Mouse (Mus musculus) thymus, adult 2 months (tissue): ENCODE measurements around the gene Zswim1. TPM values are rescaled to one million over a fixed set of nuclear protein-coding genes. Genes with fewer than 3 reads are reported as not detected.

Experiments
- DNase-seq: peaks from one replicate; pipeline ENCODE4 v3.0.0; 2021
- H3K27ac ChIP-seq: fragments of 200-500 bp; 2 replicates; pipeline ENCODE4 v1.5.1; 2012; ENCODE audit warnings: low read length, control low read depth; ENCODE audit not compliant: control insufficient read depth, insufficient read depth
- H3K27me3 ChIP-seq: fragments of 200-500 bp; 2 replicates; pipeline ENCODE4 v1.6.1; 2012; ENCODE audit warnings: mild to moderate bottlenecking, low read length, moderate library complexity, mixed read lengths; ENCODE audit not compliant: control insufficient read depth, insufficient read depth
- H3K36me3 ChIP-seq: fragments of 200-500 bp; 2 replicates; pipeline ENCODE4 v1.6.1; 2012; ENCODE audit warnings: mild to moderate bottlenecking, low read length, moderate library complexity; ENCODE audit not compliant: control insufficient read depth, insufficient read depth
- H3K4me1 ChIP-seq: fragments of 200-500 bp; replicated peaks from 2 replicates; pipeline ENCODE4 v1.6.1; 2012; ENCODE audit warnings: low read length; ENCODE audit not compliant: control insufficient read depth, insufficient read depth
- H3K4me3 ChIP-seq: fragments of 200-500 bp; 2 replicates; pipeline ENCODE4 v1.5.1; 2012; ENCODE audit warnings: mild to moderate bottlenecking, low read length, control low read depth, moderate library complexity; ENCODE audit not compliant: control insufficient read depth, insufficient read depth
- CTCF ChIP-seq: fragments of 200-500 bp; IDR thresholded peaks from 2 replicates; pipeline ENCODE4 v1.5.1; 2012; ENCODE audit warnings: mild to moderate bottlenecking, control low read depth, low read length, moderate library complexity, borderline replicate concordance; ENCODE audit not compliant: control insufficient read depth, poor library complexity, insufficient read depth; ENCODE audit errors: extremely low read depth
- POLR2A ChIP-seq: fragments of 200-500 bp; IDR thresholded peaks from 2 replicates; pipeline ENCODE4 v1.6.1; 2012; ENCODE audit warnings: mild to moderate bottlenecking, low read length, control low read depth, moderate library complexity; ENCODE audit not compliant: control insufficient read depth, poor library complexity, insufficient read depth; ENCODE audit errors: extremely low read depth
- WGBS: fragments of 180-500 bp; shearing (Covaris S2); methylation state at CpG from one replicate; pipeline ENCODE4 v1.1.7; 2018; 5-methylcytosine and 5-hydroxymethylcytosine counted together
- polyA plus RNA-seq: library from polyadenylated mRNA; depleted of rRNA; stranded (reverse); fragments of >200 nt; gene quantifications from 2 replicates; pipeline ENCODE4 v1.2.3, GENCODE M21; 2012; rRNA removed

Gene Zswim1
- 9.5 and 11.5 TPM in 2 replicates for polyA plus RNA-seq

- Histone ChIP-seq H3K4me1 (0 out of 2 replicates have a peak, but pooled peaks cover 2% of the 10 kb centered on the region), H3K27me3 (no peaks in the 10 kb centered on the region), H3K4me3 (peak within 1 kb of the TSS; percentile 75), H3K27ac (no peak within 1 kb of the TSS), H3K36me3 (peaks cover 8% of the 10 kb centered on the region; the same call in 1 of the 2 replicates)
- TF ChIP-seq CTCF (peak; percentile 69), POLR2A (peak; percentile 77)
- WGBS: 1% methylated on average over 32 of the region's 32 CpGs
- peak; percentile 100 for DNase-seq
Measured at GRCm38 (mm10) chr2:164822636-164823165, at the start of gene Zswim1. Gene Zswim1, plus strand, starts transcription at chr2:164822686.

GRCm38 (mm10) chr2:164773229-164773988 is 49.1 kb upstream of the Zswim1 start:
- H3K36me3 ChIP-seq: peaks cover 7% of the 10 kb centered on the region; the same call in 1 of the 2 replicates
- H3K4me3 ChIP-seq: no peak overlapping the region
- H3K27ac ChIP-seq: no peak overlapping the region
- H3K4me1 ChIP-seq: peaks cover 21% of the 10 kb centered on the region
- WGBS: 91% methylated on average over 14 of the region's 14 CpGs
- TF ChIP-seq CTCF (no peak), POLR2A (no peak)
- no peak for DNase-seq
- H3K27me3 ChIP-seq: no peaks in the 10 kb centered on the region

- WGBS: 90% methylated on average over 5 of the region's 5 CpGs
- TF ChIP-seq POLR2A (no peak), CTCF (no peak)
- Histone ChIP-seq H3K36me3 (peaks cover 7% of the 10 kb centered on the region; the same call in 1 of the 2 replicates), H3K27me3 (no peaks in the 10 kb centered on the region), H3K27ac (no peak overlapping the region), H3K4me3 (no peak overlapping the region), H3K4me1 (peaks cover 21% of the 10 kb centered on the region)
- no peak for DNase-seq
Measured at GRCm38 (mm10) chr2:164773989-164774364, 48.5 kb upstream of the Zswim1 start.

- DNase-seq: no peak
- H3K36me3 ChIP-seq: peaks cover 7% of the 10 kb centered on the region; the same call in 1 of the 2 replicates
- H3K4me3 ChIP-seq: no peak overlapping the region
- no peaks in the 10 kb centered on the region for H3K27me3 ChIP-seq
- H3K4me1 ChIP-seq: peaks cover 6% of the 10 kb centered on the region
- TF ChIP-seq POLR2A (no peak), CTCF (no peak)
- H3K27ac ChIP-seq: no peak overlapping the region
- 95% methylated on average over 6 of the region's 6 CpGs for WGBS
Measured at GRCm38 (mm10) chr2:164776130-164776529, 46.4 kb upstream of the Zswim1 start.

GRCm38 (mm10) chr2:164776801-164777200 is 45.7 kb upstream of the Zswim1 start:
- DNase-seq: no peak
- TF ChIP-seq POLR2A (no peak), CTCF (no peak)
- no peak overlapping the region for H3K27ac ChIP-seq
- no peaks in the 10 kb centered on the region for H3K4me1 ChIP-seq
- H3K36me3 ChIP-seq: peaks cover 3% of the 10 kb centered on the region; the same call in 1 of the 2 replicates
- WGBS: 78% methylated on average over 17 of the region's 17 CpGs
- H3K4me3 ChIP-seq: no peak overlapping the region
- no peaks in the 10 kb centered on the region for H3K27me3 ChIP-seq

- H3K27me3 ChIP-seq: no peaks in the 10 kb centered on the region
- no peak for DNase-seq
- H3K27ac ChIP-seq: no peak overlapping the region
- TF ChIP-seq CTCF: no peak
- TF ChIP-seq POLR2A: no peak
- H3K4me1 ChIP-seq: no peaks in the 10 kb centered on the region
- H3K4me3 ChIP-seq: no peak overlapping the region
- H3K36me3 ChIP-seq: no peaks in the 10 kb centered on the region
- 82% methylated on average over 30 of the region's 30 CpGs for WGBS
Measured at GRCm38 (mm10) chr2:164777246-164778014, 45.1 kb upstream of the Zswim1 start.

- TF ChIP-seq CTCF: no peak
- 92% methylated on average over 11 of the region's 11 CpGs for WGBS
- Histone ChIP-seq H3K36me3 (no peaks in the 10 kb centered on the region), H3K4me3 (no peak overlapping the region), H3K27me3 (no peaks in the 10 kb centered on the region), H3K27ac (no peak overlapping the region), H3K4me1 (no peaks in the 10 kb centered on the region)
- no peak for DNase-seq
Measured at GRCm38 (mm10) chr2:164778015-164778287, 44.5 kb upstream of the Zswim1 start.
